Mouse (Mus musculus) stomach, embryonic 16.5 days (tissue): Measurements from ENCODE around the gene Lancl3. TPM values are rescaled to one million over a fixed set of nuclear protein-coding genes. Genes with fewer than 3 reads are reported as not detected.

Source experiments
- ATAC-seq: fragments of 200-750 bp; cut with Nextera tagmentation; 2 replicates; pipeline ENCODE4 v1.8.0; 2017; ENCODE audit warnings: moderate number of reproducible peaks, moderate TSS enrichment; ENCODE audit not compliant: insufficient read depth, low FRiP score
- H3K27ac ChIP-seq: fragments of 300-500 bp; sonication (generic); 2 replicates; pipeline ENCODE4 v1.5.1; 2014; ENCODE audit warnings: low read length
- H3K27me3 ChIP-seq: fragments of 300-500 bp; sonication (generic); 2 replicates; pipeline ENCODE4 v1.6.1; 2014; ENCODE audit warnings: low read length, control low read depth, mixed read lengths; ENCODE audit not compliant: control insufficient read depth, insufficient read depth
- H3K36me3 ChIP-seq: fragments of 300-500 bp; sonication (generic); 2 replicates; pipeline ENCODE4 v1.6.1; 2014; ENCODE audit warnings: low read length; ENCODE audit not compliant: control insufficient read depth, insufficient read depth
- H3K4me1 ChIP-seq: fragments of 300-500 bp; sonication (generic); 2 replicates; pipeline ENCODE4 v1.6.1; 2014; ENCODE audit warnings: low read length, control low read depth, mixed read lengths; ENCODE audit not compliant: control insufficient read depth, insufficient read depth
- H3K4me2 ChIP-seq: fragments of 300-500 bp; sonication (generic); 2 replicates; pipeline ENCODE4 v1.6.1; 2014; ENCODE audit warnings: low read depth, low read length, mixed read lengths
- H3K4me3 ChIP-seq: fragments of 300-500 bp; sonication (generic); replicated peaks from 2 replicates; pipeline ENCODE4 v1.5.1; 2014; ENCODE audit warnings: mild to moderate bottlenecking, low read length
- H3K9ac ChIP-seq: fragments of 300-500 bp; sonication (generic); 2 replicates; pipeline ENCODE4 v1.6.1; 2014; ENCODE audit warnings: low read length
- H3K9me3 ChIP-seq: fragments of 300-500 bp; sonication (generic); replicated peaks from 2 replicates; pipeline ENCODE4 v1.6.1; 2016; ENCODE audit warnings: low read length, control low read depth; ENCODE audit not compliant: control insufficient read depth
- WGBS: fragments of 180-500 bp; shearing (Covaris S2); extraction: QIAGEN DNeasy Blood & Tissue Kit; methylation state at CpG from one replicate; pipeline ENCODE4 v1.1.7; 2014; 5-methylcytosine and 5-hydroxymethylcytosine counted together
- polyA plus RNA-seq: library from polyadenylated mRNA; unstranded; fragments of >200 nt; fragmentation: Nextera tagmentation; extraction: Ambion mirVana; gene quantifications from 2 replicates; pipeline ENCODE4 v1.2.1, GENCODE M21; 2015

Gene Lancl3
- polyA plus RNA-seq, 1 experiment from 2014 or later = 2.1 TPM

DNA sequence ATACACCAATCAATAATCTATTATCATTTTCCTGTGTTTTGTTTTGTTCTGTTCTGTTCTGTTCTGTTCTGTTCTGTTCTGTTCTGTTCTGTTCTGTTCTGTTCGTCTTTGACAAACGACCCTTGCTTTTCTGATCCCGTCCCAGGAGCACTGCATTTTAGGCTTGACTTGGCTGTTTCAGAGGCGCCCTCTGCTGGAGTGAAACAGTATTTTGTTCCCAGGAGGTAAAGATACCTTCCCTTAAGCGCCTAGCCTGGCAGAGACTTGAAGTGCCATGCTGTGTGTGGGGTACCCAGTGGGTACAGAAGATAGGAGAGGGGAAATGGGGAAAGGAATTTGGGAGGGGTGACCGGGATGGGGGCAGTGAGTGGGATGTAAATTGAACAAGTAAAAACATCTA is 21.5 kb downstream of the Lancl3 start:
- Histone ChIP-seq H3K9me3 (no peaks in the 10 kb centered on the region), H3K36me3 (no peaks in the 10 kb centered on the region), H3K4me1 (no peaks in the 10 kb centered on the region), H3K27me3 (no peaks in the 10 kb centered on the region), H3K27ac (no peak overlapping the region), H3K9ac (no peak overlapping the region), H3K4me3 (no peak overlapping the region), H3K4me2 (no peak overlapping the region)
- WGBS = 33% methylated on average over 6 of the region's 6 CpGs
- no peak for ATAC-seq

DNA sequence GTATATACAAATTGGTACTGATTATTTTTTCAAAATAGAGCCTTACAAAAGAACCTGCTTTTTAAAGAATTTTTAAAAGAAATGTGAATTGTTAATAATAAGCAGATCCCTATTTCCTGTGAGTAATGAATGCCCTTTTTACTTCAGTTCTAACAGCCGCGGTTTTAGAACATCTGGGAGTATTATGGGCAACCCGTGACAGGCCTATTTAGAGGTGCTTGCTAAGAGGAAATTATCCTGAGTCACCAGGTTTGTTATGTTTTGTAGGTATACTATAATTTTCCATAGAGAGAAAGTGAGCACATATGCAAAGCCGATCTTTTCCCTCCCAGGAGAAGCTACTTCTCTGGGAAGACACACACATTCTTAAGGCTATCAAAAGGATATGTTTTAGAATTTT is 22.0 kb downstream of the Lancl3 start:
- H3K9me3 ChIP-seq = no peaks in the 10 kb centered on the region
- no peaks in the 10 kb centered on the region for H3K36me3 ChIP-seq
- H3K27ac ChIP-seq = no peak overlapping the region
- H3K4me3 ChIP-seq = no peak overlapping the region
- no peaks in the 10 kb centered on the region for H3K27me3 ChIP-seq
- H3K4me2 ChIP-seq = no peak overlapping the region
- WGBS = 70% methylated on average over 4 of the region's 4 CpGs
- H3K4me1 ChIP-seq = no peaks in the 10 kb centered on the region
- H3K9ac ChIP-seq = no peak overlapping the region
- ATAC-seq = no peak

DNA sequence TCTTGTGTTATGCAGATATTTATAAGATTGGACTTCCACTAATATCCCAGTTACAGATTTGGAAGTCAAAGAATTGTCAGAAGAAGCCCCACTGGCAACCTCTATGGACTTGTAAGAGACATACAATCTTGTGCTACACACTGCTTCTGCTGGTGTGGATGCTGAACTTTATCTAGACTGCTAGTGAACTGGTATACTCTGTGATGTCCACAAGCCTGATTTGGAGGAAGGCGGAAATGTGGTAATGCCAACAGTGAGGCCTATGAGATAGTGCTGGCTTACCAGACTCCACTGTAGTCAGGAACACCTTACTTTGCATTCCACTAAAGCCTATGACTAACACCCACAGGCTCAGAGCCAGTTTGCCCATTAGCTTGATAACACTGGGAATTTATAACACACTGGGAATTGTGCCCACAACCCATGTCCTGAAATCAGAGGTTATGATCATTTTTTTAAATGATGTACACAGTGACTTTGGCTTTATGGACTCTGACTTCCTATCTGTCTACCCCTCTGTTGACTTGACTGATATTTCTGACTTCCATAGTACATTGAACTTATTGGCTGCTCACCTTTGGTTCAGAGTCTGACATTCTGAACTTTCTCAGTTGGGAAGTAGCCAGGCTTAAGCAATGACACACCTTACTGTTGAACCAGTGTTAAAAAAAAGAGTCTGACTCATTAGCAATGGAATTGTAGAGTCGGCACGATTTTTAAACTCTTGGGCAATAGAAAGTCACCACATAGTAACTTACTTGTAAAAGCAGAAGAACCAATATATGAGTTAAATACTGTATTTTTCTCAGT is 22.9 kb downstream of the Lancl3 start:
- ATAC-seq = peak; percentile 53; the same call in 1 of the 2 replicates
- no peaks in the 10 kb centered on the region for H3K9me3 ChIP-seq
- no peak overlapping the region for H3K4me3 ChIP-seq
- H3K36me3 ChIP-seq = no peaks in the 10 kb centered on the region
- no peaks in the 10 kb centered on the region for H3K27me3 ChIP-seq
- no peak overlapping the region for H3K4me2 ChIP-seq
- H3K27ac ChIP-seq = no peak overlapping the region
- H3K9ac ChIP-seq = no peak overlapping the region
- whole genome bisulfite sequencing = 70% methylated on average over 3 of the region's 3 CpGs
- no peaks in the 10 kb centered on the region for H3K4me1 ChIP-seq

DNA sequence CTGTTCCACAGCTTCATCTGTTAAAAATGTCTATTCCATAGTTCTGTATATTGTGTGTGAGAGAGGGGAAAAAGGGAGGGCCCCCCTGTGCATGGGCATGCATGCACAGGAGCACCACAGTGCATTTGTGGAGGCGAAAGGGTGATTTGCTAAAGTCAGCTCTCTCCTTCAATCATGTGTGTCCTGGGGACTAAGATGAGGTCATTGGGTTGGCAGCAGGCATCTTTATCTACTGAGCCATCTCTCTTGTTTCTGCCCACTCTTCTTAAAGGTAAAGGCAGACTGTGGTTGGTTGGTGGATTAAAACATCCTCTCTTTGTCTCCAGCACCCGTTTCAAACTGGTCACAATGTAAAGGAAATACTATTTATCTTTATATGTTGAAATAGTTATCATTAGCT is 27.4 kb downstream of the Lancl3 start:
- no peak for ATAC-seq
- Histone ChIP-seq H3K4me2 (no peak overlapping the region), H3K27me3 (no peaks in the 10 kb centered on the region), H3K4me3 (no peak overlapping the region), H3K36me3 (no peaks in the 10 kb centered on the region), H3K9me3 (no peaks in the 10 kb centered on the region), H3K27ac (no peak overlapping the region), H3K4me1 (no peaks in the 10 kb centered on the region), H3K9ac (no peak overlapping the region)
- WGBS = 60% methylated on average over 2 of the region's 2 CpGs

DNA sequence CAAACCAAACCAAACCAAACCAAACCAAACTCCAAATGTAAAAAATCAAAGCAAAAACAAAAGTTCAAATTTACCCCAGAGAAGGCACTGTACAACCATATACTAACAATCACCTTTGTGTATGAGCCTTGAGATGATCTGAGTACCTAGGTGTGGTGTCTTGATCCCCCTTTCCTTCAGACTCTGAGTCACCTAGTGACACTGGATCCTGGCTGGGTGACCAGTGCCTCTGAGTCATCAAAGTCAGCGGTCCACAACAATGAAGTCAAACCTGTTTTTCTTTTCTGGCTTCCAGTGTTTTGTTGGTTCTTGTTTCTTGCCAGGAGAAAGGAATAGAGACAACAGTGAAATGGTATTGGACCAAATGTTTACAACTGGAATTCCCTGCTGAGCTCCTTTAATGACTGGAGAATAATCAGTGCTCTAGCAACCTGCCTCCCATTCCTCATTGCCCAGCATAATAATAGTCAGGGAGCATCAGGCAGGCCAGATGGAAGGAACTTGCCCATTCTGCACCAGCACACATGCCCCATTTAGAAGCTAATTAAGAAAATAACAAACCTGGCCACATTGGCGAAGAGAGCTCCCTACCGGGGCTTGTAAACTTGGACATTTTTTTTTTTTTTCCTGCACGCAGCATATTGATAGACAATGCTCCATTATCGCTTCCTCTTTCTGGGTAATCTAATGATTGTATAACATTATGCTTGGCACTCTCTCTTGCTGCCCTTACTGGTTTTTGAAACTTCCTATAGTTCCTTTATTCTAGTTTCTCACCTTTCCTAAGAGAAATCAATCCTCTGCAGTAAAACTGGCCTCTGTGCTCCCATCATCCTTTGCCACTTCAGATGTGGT is 41.3 kb downstream of the Lancl3 start:
- WGBS = 70% methylated on average over 5 of the region's 5 CpGs
- Histone ChIP-seq H3K4me1 (peaks cover 3% of the 10 kb centered on the region; the same call in 1 of the 2 replicates), H3K27ac (no peak overlapping the region), H3K27me3 (no peaks in the 10 kb centered on the region), H3K9me3 (no peaks in the 10 kb centered on the region), H3K4me3 (no peak overlapping the region), H3K4me2 (no peak overlapping the region), H3K36me3 (no peaks in the 10 kb centered on the region), H3K9ac (no peak overlapping the region)
- no peak for ATAC-seq

DNA sequence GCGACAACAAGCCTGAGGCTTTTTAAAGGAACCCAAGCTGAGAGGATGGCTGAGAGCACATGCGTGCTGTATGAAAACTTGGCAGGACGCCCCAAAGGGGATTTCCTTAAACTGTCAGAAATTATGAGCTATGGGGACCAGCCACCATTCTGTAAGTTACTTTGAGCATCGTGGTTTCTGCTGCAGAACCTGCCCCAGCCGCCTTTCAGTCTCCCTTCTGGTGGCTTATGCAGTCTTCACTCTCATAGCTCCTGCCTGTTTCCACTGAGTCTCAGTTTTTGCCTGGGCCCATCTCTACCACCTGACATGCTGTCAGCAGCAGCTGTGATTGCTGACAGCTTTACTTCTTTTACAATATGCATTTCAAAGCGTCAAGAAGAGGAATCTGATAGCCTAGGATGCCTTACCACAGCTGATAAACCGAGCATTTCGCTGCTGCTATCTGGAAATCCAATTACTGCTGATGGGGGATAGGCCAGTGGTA is 43.7 kb downstream of the Lancl3 start:
- peak; percentile 64; the same call in 1 of the 2 replicates for ATAC-seq
- no peak overlapping the region for H3K4me3 ChIP-seq
- H3K27me3 ChIP-seq = no peaks in the 10 kb centered on the region
- WGBS = 38% methylated on average over 8 of the region's 8 CpGs
- H3K9ac ChIP-seq = no peak overlapping the region
- H3K4me1 ChIP-seq = peaks cover 3% of the 10 kb centered on the region; the same call in 1 of the 2 replicates
- H3K36me3 ChIP-seq = no peaks in the 10 kb centered on the region
- no peaks in the 10 kb centered on the region for H3K9me3 ChIP-seq
- H3K4me2 ChIP-seq = no peak overlapping the region
- no peak overlapping the region for H3K27ac ChIP-seq

DNA sequence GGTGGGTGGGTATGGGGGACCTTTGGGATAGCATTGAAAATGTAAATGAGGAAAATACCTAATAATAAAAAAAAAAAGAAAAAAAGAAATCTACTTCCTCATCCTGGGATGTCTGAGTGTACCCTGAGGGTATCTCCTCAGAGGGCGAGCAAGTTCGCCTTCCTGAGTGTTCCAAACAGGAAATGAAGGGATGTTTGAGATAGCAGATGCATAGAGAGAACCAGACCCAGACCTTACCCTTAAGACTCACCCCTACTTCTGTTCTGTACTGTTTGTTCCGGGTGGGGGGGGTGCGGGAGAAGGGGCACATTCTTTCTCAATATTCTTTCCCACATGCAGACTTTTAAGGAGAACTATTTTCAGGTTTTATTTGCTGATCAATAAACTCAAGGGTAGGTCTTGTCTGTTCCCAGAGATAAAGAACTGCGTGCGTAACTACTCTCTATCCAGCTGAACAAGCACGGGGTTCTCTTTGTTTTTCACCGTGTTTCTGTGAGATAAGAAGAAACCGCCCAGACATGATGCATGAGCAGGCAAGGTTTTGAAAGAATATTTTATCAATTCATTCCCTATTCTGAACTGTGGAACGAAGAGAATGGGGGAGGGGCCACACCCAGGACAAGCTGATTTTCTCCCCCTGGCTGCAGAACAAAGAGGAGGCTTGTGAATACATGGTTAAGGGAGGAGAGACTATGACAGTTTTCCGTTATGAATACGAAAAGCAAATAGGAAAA is 45.1 kb downstream of the Lancl3 start:
- Histone ChIP-seq H3K4me1 (peaks cover 3% of the 10 kb centered on the region; the same call in 1 of the 2 replicates), H3K9ac (no peak overlapping the region), H3K27me3 (no peaks in the 10 kb centered on the region), H3K36me3 (no peaks in the 10 kb centered on the region), H3K9me3 (no peaks in the 10 kb centered on the region), H3K27ac (no peak overlapping the region), H3K4me2 (no peak overlapping the region), H3K4me3 (no peak overlapping the region)
- 51% methylated on average over 12 of the region's 12 CpGs for WGBS
- ATAC-seq = peak; percentile 56

DNA sequence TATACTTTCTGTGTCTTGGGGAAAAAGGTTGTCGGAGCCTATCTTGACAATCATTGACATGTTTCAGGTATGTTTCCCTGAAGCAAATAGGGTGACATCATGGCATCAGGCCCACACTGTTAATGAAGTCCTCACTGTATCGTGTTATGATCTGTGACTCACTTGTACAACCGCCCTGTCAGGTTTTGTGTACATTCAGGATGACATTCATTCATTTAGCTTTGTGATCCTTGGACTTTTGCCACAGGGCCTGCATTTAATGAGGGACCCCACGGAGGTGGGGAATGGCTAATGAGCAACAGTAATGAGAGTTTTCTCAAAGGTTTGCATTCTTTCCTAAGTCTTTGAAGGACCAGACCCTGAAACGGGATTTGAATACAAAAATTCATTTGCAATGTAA is 49.2 kb downstream of the Lancl3 start:
- Histone ChIP-seq H3K4me2 (no peak overlapping the region), H3K36me3 (no peaks in the 10 kb centered on the region), H3K9ac (no peak overlapping the region), H3K27me3 (no peaks in the 10 kb centered on the region), H3K9me3 (no peaks in the 10 kb centered on the region), H3K27ac (peak overlapping the region; percentile 51), H3K4me1 (no peaks in the 10 kb centered on the region), H3K4me3 (no peak overlapping the region)
- ATAC-seq = peak; percentile 50; the same call in 1 of the 2 replicates
- 41% methylated on average over 5 of the region's 5 CpGs for WGBS
